Mouse (Mus musculus) hindbrain, postnatal 0 days (tissue): ENCODE results near the gene Rnft2. TPM values are rescaled to one million over a fixed set of nuclear protein-coding genes. Genes with fewer than 3 reads are reported as not detected.

Source experiments
- ATAC-seq: fragments of 200-750 bp; cut with Nextera tagmentation; 2 replicates; pipeline ENCODE4 v1.8.0; 2017; ENCODE audit warnings: mild to moderate bottlenecking, moderate TSS enrichment, moderate library complexity
- DNase-seq: peaks from one replicate; pipeline ENCODE4 v3.0.0-alpha.2; 2015; ENCODE audit warnings: low spot score
- H3K27ac ChIP-seq: fragments of 300-500 bp; sonication (generic); 2 replicates; pipeline ENCODE4 v1.5.1; 2014; ENCODE audit warnings: mild to moderate bottlenecking
- H3K27me3 ChIP-seq: fragments of 300-500 bp; sonication (generic); 2 replicates; pipeline ENCODE4 v1.6.1; 2014; ENCODE audit warnings: low read length, mixed read lengths; ENCODE audit not compliant: insufficient read depth
- H3K36me3 ChIP-seq: fragments of 300-500 bp; sonication (generic); 2 replicates; pipeline ENCODE4 v1.6.1; 2014; ENCODE audit warnings: low read length, mixed read lengths; ENCODE audit not compliant: insufficient read depth
- H3K4me1 ChIP-seq: fragments of 300-500 bp; sonication (generic); 2 replicates; pipeline ENCODE4 v1.6.1; 2014; ENCODE audit warnings: antibody characterized with exemption, low read length, mixed read lengths; ENCODE audit not compliant: insufficient read depth
- H3K4me2 ChIP-seq: fragments of 300-500 bp; sonication (generic); 2 replicates; pipeline ENCODE4 v1.6.1; 2014; ENCODE audit warnings: low read depth, mild to moderate bottlenecking, low read length, moderate library complexity, mixed read lengths
- H3K4me3 ChIP-seq: fragments of 300-500 bp; sonication (generic); 2 replicates; pipeline ENCODE4 v1.5.1; 2014; ENCODE audit warnings: low read length
- H3K9ac ChIP-seq: fragments of 300-500 bp; sonication (generic); replicated peaks from 2 replicates; pipeline ENCODE4 v1.6.1; 2014; ENCODE audit warnings: mild to moderate bottlenecking, low read length, moderate library complexity, mixed read lengths
- H3K9me3 ChIP-seq: fragments of 300-500 bp; sonication (generic); 2 replicates; pipeline ENCODE4 v1.6.1; 2016; ENCODE audit warnings: low read length, mixed read lengths
- CTCF ChIP-seq: IDR thresholded peaks from 2 replicates; pipeline ENCODE4 v1.5.1; 2016; ENCODE audit warnings: antibody characterized with exemption, control low read depth, low read depth
- WGBS: fragments of 180-500 bp; shearing (Covaris S2); extraction: QIAGEN DNeasy Blood & Tissue Kit; methylation state at CpG from one replicate; pipeline ENCODE4 v1.1.7; 2014; 5-methylcytosine and 5-hydroxymethylcytosine counted together
- polyA plus RNA-seq: library from polyadenylated mRNA; unstranded; fragments of >200 nt; fragmentation: Nextera tagmentation; extraction: Ambion mirVana; gene quantifications from 2 replicates; pipeline ENCODE4 v1.2.1, GENCODE M21; 2015
- total RNA-seq: library from RNA; depleted of rRNA; stranded (reverse); fragments of >200 nt; gene quantifications from 2 replicates; pipeline ENCODE4 v1.2.3, GENCODE M21; 2014; rRNA removed

Rnft2 gene
- total RNA-seq = 108 and 114 TPM in 2 replicates
- 11.3 TPM in 2 replicates for polyA plus RNA-seq

DNA sequence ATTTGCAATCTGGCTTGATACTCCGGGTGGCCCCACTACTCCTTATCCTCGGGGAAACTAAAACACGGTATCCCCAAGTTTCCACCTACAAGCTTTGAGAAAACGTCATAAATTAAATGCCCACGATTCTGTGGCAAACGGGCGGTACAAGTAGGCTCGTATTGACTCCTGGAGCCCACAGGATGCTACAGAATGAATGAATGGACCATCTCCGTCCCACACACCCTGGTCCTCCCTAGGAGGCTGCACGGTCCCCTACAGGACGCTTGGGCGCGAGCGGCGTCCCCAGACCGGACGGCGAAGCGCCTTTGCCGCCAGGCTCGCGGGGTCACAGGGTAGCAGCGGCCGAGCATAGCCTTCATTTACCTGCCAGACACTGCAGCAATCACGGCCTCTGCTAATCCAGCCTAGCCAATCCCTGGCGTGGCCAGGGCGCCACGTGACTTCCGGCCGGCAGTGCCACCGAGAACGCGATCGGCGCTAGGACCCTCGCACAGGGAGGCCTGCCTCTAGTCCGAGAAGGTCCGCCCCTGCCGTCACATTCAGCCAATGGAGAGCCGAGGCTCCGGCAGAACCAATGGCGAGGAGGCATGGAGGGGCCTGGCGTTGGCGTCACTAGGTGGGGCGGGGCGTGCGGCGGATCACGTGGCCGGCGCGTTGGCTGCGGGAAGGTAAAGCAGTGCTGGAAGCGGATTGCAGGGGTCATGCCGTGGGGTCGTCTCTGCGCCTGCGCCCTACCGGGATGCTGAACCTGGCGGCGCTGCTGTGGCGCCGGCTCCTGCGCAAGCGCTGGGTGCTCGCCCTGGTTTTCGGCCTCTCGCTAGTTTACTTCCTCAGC, at the start of gene Rnft2, which contains the start of gene 2410131K14Rik:
Gene Rnft2, minus strand, starts transcription at position 511 of the 838 bp plus-strand sequence.
Gene 2410131K14Rik, plus strand, starts transcription at position 622 of the 838 bp plus-strand sequence.
- WGBS = under 1% methylated on average over 67 of the region's 68 CpGs
- H3K4me2 ChIP-seq = peak within 1 kb of the TSS; percentile 74
- H3K4me3 ChIP-seq = peak within 1 kb of the TSS; percentile 51
- H3K27ac ChIP-seq = peak within 1 kb of the TSS; percentile 85
- H3K9ac ChIP-seq = peak within 1 kb of the TSS; percentile 71
- peak; percentile 99 for ATAC-seq
- peak; percentile 99 for DNase-seq
- peaks cover 21% of the 10 kb centered on the region; the same call in 1 of the 2 replicates for H3K36me3 ChIP-seq
- H3K4me1 ChIP-seq = no peaks in the 10 kb centered on the region
- TF ChIP-seq CTCF = peak; percentile 10; the same call in 1 of the 2 replicates
- H3K9me3 ChIP-seq = no peaks in the 10 kb centered on the region
- H3K27me3 ChIP-seq = no peaks in the 10 kb centered on the region

GRCm38 (mm10) chr5:118294086-118294864, 49.4 kb upstream of the Rnft2 start:
- ATAC-seq = peak; percentile 92
- WGBS = 14% methylated on average over 23 of the region's 23 CpGs
- no peaks in the 10 kb centered on the region for H3K4me1 ChIP-seq

DNA sequence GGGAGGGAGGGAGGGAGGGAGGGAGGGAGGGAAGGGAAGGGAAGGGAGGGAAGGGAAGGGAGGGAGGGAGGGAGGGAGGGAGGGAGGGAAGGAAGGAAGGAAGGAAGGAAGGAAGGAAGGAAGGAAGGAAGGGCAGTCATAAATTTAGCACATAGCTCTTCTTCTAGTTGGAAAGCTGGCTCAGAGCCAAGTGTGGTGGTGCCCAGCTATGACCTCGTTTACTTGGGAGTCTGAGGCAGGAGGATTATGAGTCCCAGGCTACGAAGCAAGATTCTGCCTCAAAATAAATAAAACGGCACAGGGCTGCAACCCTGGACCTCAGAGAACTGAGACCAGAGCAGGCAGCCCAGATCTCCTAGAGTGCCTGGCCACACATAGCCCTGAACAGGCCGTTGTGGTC, 47.6 kb upstream of the Rnft2 start:
- H3K4me3 ChIP-seq = no peak overlapping the region
- DNase-seq = no peak
- H3K27ac ChIP-seq = no peak overlapping the region
- H3K27me3 ChIP-seq = no peaks in the 10 kb centered on the region
- H3K9me3 ChIP-seq = no peaks in the 10 kb centered on the region
- no peak for ATAC-seq
- H3K36me3 ChIP-seq = no peaks in the 10 kb centered on the region
- no peak overlapping the region for H3K9ac ChIP-seq
- no peaks in the 10 kb centered on the region for H3K4me1 ChIP-seq
- 48% methylated on average over 4 of the region's 4 CpGs for WGBS
- TF ChIP-seq CTCF = no peak
- H3K4me2 ChIP-seq = no peak overlapping the region

More at GRCm38 (mm10) chr5:118294086-118294864, 49.4 kb upstream of the Rnft2 start:
- peak; percentile 91 for DNase-seq
- peak; percentile 48 for TF ChIP-seq CTCF
- H3K9ac ChIP-seq = no peak overlapping the region
- no peaks in the 10 kb centered on the region for H3K9me3 ChIP-seq
- no peaks in the 10 kb centered on the region for H3K27me3 ChIP-seq
- H3K4me3 ChIP-seq = no peak overlapping the region
- peak overlapping the region; percentile 24 for H3K4me2 ChIP-seq
- H3K36me3 ChIP-seq = no peaks in the 10 kb centered on the region
- peak overlapping the region; percentile 62 for H3K27ac ChIP-seq

DNA sequence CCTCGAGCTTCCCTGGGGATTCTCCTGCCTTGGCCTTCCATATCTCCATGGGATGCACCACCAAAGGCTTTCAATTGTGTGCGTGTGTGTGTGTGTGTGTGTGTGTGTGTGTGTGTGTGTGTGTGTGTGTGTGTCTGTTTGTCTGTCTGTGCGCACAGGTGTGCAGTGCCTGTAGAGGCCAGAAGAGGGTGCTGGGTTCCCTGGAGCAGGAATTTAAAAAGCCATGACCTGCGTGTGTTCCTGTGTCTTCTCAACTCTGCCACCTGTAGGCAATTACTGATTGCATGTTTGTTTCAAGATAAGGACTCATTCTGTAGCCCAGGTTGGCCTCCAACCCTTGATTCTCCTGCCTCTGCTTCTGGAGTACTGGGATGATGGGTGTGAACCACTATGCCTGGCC, 46.5 kb upstream of the Rnft2 start:
- H3K36me3 ChIP-seq = no peaks in the 10 kb centered on the region
- TF ChIP-seq CTCF = peak; percentile 35
- H3K9ac ChIP-seq = no peak overlapping the region
- 93% methylated on average over 4 of the region's 4 CpGs for WGBS
- no peaks in the 10 kb centered on the region for H3K9me3 ChIP-seq
- H3K27me3 ChIP-seq = no peaks in the 10 kb centered on the region
- DNase-seq (no peak), ATAC-seq (no peak)
- H3K4me2 ChIP-seq = no peak overlapping the region
- H3K4me1 ChIP-seq = no peaks in the 10 kb centered on the region
- H3K4me3 ChIP-seq = no peak overlapping the region
- H3K27ac ChIP-seq = no peak overlapping the region

DNA sequence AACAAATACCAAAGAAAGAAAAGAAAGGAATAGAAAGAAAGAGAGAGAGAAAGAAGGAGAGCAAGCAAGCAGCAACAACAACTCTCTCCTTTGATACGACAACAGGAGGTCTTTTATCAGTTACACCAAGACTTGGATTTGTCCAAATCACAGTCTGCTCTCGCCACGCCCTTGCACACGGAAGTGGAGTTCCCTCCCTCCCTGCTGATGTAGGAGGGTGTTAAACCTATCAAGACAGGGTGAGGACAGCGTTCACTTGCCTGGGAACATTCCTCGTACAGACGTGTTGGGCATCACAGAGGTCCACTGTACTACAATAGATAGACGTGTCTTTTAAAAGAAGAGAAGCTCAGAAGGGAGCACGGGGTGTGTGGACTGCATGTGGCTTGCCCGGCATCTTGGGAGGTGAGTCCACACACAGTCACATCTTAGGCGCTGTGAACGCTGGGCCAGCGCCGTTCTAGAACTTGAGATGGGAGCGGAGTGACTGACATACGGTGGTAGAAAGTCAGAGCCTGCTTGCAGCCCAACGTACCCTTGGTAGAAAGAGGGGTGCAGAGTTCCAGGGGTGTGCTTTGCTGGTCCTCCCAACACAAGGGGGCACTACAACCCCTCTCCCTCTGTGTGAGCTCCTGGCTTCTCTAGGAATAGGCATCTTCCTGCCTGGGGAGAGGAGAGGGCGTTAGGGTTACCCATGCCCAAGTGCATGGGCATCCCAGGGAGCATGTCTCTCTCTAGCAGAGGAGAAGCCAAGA, 33.0 kb upstream of the Rnft2 start:
- peaks cover 14% of the 10 kb centered on the region for H3K4me1 ChIP-seq
- no peaks in the 10 kb centered on the region for H3K27me3 ChIP-seq
- no peaks in the 10 kb centered on the region for H3K36me3 ChIP-seq
- H3K4me3 ChIP-seq = no peak overlapping the region
- WGBS = 94% methylated on average over 18 of the region's 18 CpGs
- TF ChIP-seq CTCF = peak; percentile 30; the same call in 1 of the 2 replicates
- H3K9ac ChIP-seq = no peak overlapping the region
- ATAC-seq (no peak), DNase-seq (no peak)
- H3K27ac ChIP-seq = no peak overlapping the region
- H3K4me2 ChIP-seq = no peak overlapping the region
- no peaks in the 10 kb centered on the region for H3K9me3 ChIP-seq

GRCm38 (mm10) chr5:118276711-118277110, 31.8 kb upstream of the Rnft2 start:
- ATAC-seq = no peak
- Histone ChIP-seq H3K27me3 (no peaks in the 10 kb centered on the region), H3K4me2 (no peak overlapping the region), H3K9me3 (no peaks in the 10 kb centered on the region), H3K4me3 (no peak overlapping the region), H3K4me1 (peaks cover 14% of the 10 kb centered on the region), H3K36me3 (no peaks in the 10 kb centered on the region), H3K27ac (no peak overlapping the region), H3K9ac (no peak overlapping the region)
- peak; percentile 56 for DNase-seq
- 11% methylated on average over 8 of the region's 8 CpGs for WGBS
- no peak for TF ChIP-seq CTCF
